Mouse (Mus musculus): ENCODE results near the gene Ttyh3. TPM values are rescaled to one million over a fixed set of nuclear protein-coding genes. Genes with fewer than 3 reads are reported as not detected.

Gene Ttyh3
- polyA plus RNA-seq, 1 experiment from 2014 or later: 42.8 TPM

DNA sequence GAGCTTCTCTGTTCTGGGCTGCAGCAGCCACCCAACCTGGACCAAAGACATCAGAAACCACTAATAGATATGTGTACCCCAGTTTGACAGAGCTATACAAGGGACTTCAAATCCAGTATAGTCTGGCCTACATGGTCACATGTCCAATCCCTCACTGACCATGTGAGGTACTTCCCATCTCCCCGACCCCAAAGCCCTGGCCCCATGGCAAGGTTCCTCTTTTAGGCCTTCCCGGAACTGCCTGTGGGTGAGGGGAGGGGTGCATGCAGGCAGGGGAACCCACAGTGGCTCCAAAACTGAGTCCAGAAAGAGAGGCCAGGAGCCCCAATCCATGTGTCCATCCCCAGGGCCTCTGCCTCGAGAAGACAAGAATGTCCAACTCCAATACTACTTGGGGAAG is 6.8 kb downstream of the Ttyh3 start:
- ATAC-seq (replicated peaks; ENCODE audit: insufficient number of reproducible peaks, low FRiP score, low TSS enrichment, low read depth) (no peak), DNase-seq (ENCODE audit: low spot score) (no peak)
- H3K9me3 ChIP-seq (replicated peaks; ENCODE audit: control insufficient read depth, low read length): no peaks in the 10 kb centered on the region
- H3K9ac ChIP-seq (replicated peaks; ENCODE audit: low read length): no peak overlapping the region; the same call in 1 of the 2 replicates
- peaks cover 18% of the 10 kb centered on the region for H3K36me3 ChIP-seq (replicated peaks; ENCODE audit: control insufficient read depth, insufficient read depth, low read depth, low read length)
- peak overlapping the region; percentile 29 for H3K4me2 ChIP-seq (ENCODE audit: low read depth, low read length)
- no peaks in the 10 kb centered on the region for H3K27me3 ChIP-seq (ENCODE audit: control insufficient read depth, insufficient read depth, low read length)
- peaks cover 20% of the 10 kb centered on the region for H3K4me1 ChIP-seq (ENCODE audit: control insufficient read depth, insufficient read depth, low read length)
- 53% methylated on average over 3 of the region's 3 CpGs for WGBS
- no peak overlapping the region for H3K4me3 ChIP-seq (ENCODE audit: low read depth, low read length)
- peak overlapping the region; percentile 75 for H3K27ac ChIP-seq (replicated peaks; ENCODE audit: low read depth, low read length)

DNA sequence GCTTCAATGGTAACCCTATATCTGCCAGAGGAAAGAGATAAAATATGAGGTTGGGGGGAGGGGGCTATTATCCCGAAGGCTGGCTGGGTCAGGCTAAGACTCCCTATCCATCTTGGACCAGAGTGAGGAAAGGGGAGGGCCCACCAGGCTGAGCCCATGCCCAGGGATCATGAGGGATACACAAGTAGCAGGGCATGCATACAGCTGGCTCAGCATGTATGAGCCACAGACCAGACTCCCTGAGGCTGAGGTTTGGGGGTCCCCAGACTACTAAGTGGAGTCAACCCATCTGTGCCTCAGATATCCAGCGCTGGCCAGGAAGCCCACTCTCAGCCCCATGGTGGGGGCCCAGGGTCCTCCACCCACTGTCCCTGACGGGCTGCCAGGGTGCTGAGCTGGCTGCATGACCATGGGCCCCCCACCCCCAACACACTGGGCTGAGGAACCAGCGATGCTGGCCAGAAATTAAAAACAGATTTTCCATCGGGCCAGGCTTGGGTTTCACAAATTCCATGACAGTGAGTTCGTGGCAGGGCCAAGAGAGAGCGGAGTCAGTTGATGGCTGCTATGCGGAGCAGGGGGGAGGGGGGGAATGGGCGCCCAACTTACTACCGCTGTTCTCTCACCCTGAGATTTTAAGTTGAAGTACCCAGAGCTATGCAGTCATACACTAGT is 7.4 kb downstream of the Ttyh3 start:
- Histone ChIP-seq H3K27ac (replicated peaks; ENCODE audit: low read depth, low read length) (peak overlapping the region; percentile 75), H3K4me2 (ENCODE audit: low read depth, low read length) (peak overlapping the region; percentile 29), H3K4me3 (ENCODE audit: low read depth, low read length) (no peak overlapping the region), H3K9ac (replicated peaks; ENCODE audit: low read length) (no peak overlapping the region; the same call in 1 of the 2 replicates), H3K36me3 (replicated peaks; ENCODE audit: control insufficient read depth, insufficient read depth, low read depth, low read length) (peaks cover 17% of the 10 kb centered on the region), H3K9me3 (replicated peaks; ENCODE audit: control insufficient read depth, low read length) (no peaks in the 10 kb centered on the region), H3K4me1 (ENCODE audit: control insufficient read depth, insufficient read depth, low read length) (peaks cover 16% of the 10 kb centered on the region), H3K27me3 (ENCODE audit: control insufficient read depth, insufficient read depth, low read length) (no peaks in the 10 kb centered on the region)
- peak; percentile 92 for DNase-seq (ENCODE audit: low spot score)
- WGBS: 27% methylated on average over 10 of the region's 10 CpGs
- ATAC-seq (replicated peaks; ENCODE audit: insufficient number of reproducible peaks, low FRiP score, low TSS enrichment, low read depth): peak; percentile 65

DNA sequence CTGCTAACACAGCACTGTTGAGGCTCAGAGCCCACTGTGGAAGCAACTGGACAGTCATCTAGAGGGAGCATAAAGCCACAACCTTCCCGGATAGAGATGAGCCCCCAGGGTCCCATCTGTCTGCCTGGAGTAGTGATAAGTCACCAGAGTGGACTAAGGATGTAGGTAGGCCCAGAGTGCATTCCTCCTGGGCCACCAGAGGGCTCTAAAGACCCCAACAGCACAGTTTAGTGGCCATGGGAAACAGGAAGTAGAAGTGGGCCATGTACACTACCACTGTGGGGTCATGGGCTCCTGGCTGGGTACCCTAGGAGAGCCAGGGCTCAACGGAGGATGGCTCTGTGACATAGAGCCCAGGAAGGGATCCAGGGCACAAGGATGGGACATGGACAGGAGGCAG is 8.0 kb downstream of the Ttyh3 start:
- Histone ChIP-seq H3K4me3 (ENCODE audit: low read depth, low read length) (no peak overlapping the region), H3K9me3 (replicated peaks; ENCODE audit: control insufficient read depth, low read length) (no peaks in the 10 kb centered on the region), H3K4me2 (ENCODE audit: low read depth, low read length) (no peak overlapping the region), H3K27ac (replicated peaks; ENCODE audit: low read depth, low read length) (peak overlapping the region; percentile 75), H3K27me3 (ENCODE audit: control insufficient read depth, insufficient read depth, low read length) (no peaks in the 10 kb centered on the region), H3K36me3 (replicated peaks; ENCODE audit: control insufficient read depth, insufficient read depth, low read depth, low read length) (peaks cover 16% of the 10 kb centered on the region), H3K9ac (replicated peaks; ENCODE audit: low read length) (no peak overlapping the region), H3K4me1 (ENCODE audit: control insufficient read depth, insufficient read depth, low read length) (peaks cover 14% of the 10 kb centered on the region)
- WGBS: 90% methylated on average over 2 of the region's 2 CpGs
- DNase-seq (ENCODE audit: low spot score): no peak
- peak; percentile 8; the same call in 1 of the 2 replicates for ATAC-seq (replicated peaks; ENCODE audit: insufficient number of reproducible peaks, low FRiP score, low TSS enrichment, low read depth)

DNA sequence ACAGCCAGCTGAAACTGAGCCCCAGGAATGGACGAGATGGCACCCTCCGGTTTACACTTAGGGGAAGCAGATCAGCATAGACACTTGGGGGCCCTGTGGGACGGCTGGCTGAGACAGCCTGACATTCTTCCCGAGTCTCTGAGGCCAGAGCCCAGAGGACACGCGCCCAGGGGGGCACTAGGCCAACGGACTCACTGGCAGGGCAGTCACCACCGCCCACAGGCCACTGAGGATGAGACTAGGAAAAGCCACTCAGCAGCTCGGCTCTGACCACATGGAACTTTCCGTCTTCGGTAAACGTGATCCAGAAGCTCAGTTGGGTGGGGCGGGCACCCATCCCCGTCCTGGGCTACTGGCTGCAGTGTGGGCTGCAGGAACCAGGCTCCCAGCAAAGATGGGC is 9.0 kb downstream of the Ttyh3 start:
- H3K4me2 ChIP-seq (ENCODE audit: low read depth, low read length): no peak overlapping the region
- no peak overlapping the region for H3K9ac ChIP-seq (replicated peaks; ENCODE audit: low read length)
- DNase-seq (ENCODE audit: low spot score) (no peak), ATAC-seq (replicated peaks; ENCODE audit: insufficient number of reproducible peaks, low FRiP score, low TSS enrichment, low read depth) (no peak)
- no peak overlapping the region for H3K4me3 ChIP-seq (ENCODE audit: low read depth, low read length)
- no peaks in the 10 kb centered on the region for H3K9me3 ChIP-seq (replicated peaks; ENCODE audit: control insufficient read depth, low read length)
- WGBS: 86% methylated on average over 14 of the region's 14 CpGs
- no peaks in the 10 kb centered on the region for H3K27me3 ChIP-seq (ENCODE audit: control insufficient read depth, insufficient read depth, low read length)
- H3K27ac ChIP-seq (replicated peaks; ENCODE audit: low read depth, low read length): no peak overlapping the region
- peaks cover 19% of the 10 kb centered on the region for H3K36me3 ChIP-seq (replicated peaks; ENCODE audit: control insufficient read depth, insufficient read depth, low read depth, low read length)
- peaks cover 14% of the 10 kb centered on the region for H3K4me1 ChIP-seq (ENCODE audit: control insufficient read depth, insufficient read depth, low read length)

DNA sequence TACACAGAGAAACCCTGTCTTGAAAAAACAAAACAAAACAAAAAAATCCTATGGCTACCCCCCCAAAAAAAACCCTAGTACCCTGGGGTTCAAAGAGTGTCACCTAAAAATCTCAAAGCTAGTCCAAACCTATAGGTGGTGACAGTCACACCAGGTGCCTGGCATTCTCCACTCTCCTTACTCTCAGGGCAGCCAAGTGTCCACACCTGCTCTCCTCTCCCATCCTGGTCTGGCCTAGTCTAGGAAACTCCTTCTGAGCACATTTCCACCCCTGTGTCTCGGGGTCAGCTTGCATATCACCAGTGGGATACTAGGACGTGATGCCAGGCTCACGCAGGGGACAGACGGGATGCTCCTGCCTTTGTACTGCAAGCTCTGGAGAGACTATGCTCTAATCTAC is 9.5 kb downstream of the Ttyh3 start:
- Histone ChIP-seq H3K4me3 (ENCODE audit: low read depth, low read length) (no peak overlapping the region), H3K27ac (replicated peaks; ENCODE audit: low read depth, low read length) (no peak overlapping the region), H3K4me1 (ENCODE audit: control insufficient read depth, insufficient read depth, low read length) (peaks cover 14% of the 10 kb centered on the region), H3K36me3 (replicated peaks; ENCODE audit: control insufficient read depth, insufficient read depth, low read depth, low read length) (peaks cover 13% of the 10 kb centered on the region), H3K9ac (replicated peaks; ENCODE audit: low read length) (no peak overlapping the region), H3K27me3 (ENCODE audit: control insufficient read depth, insufficient read depth, low read length) (no peaks in the 10 kb centered on the region), H3K4me2 (ENCODE audit: low read depth, low read length) (no peak overlapping the region), H3K9me3 (replicated peaks; ENCODE audit: control insufficient read depth, low read length) (no peaks in the 10 kb centered on the region)
- WGBS: 90% methylated on average over 4 of the region's 4 CpGs
- ATAC-seq (replicated peaks; ENCODE audit: insufficient number of reproducible peaks, low FRiP score, low TSS enrichment, low read depth) (no peak), DNase-seq (ENCODE audit: low spot score) (no peak)

DNA sequence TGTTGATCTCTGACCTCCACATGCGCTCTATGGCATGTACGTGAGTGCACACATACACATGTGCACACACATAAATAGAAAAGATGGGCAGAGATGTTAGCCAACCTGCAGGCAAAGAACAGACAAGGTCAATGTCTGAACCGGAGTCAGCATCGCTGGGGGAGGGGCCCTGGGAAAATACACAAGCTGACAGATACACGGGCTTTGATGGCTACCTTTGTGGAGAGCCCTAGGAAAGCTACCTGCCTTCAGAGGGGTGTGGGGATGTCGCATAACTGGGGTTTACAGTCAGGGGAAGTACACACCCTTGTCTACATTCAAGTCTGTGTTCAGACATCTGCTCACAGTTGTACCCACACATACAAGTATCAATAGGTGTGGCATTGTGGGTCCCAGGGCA is 10.3 kb downstream of the Ttyh3 start:
- Histone ChIP-seq H3K27me3 (ENCODE audit: control insufficient read depth, insufficient read depth, low read length) (no peaks in the 10 kb centered on the region), H3K4me1 (ENCODE audit: control insufficient read depth, insufficient read depth, low read length) (peaks cover 14% of the 10 kb centered on the region), H3K9me3 (replicated peaks; ENCODE audit: control insufficient read depth, low read length) (no peaks in the 10 kb centered on the region), H3K27ac (replicated peaks; ENCODE audit: low read depth, low read length) (no peak overlapping the region), H3K4me2 (ENCODE audit: low read depth, low read length) (no peak overlapping the region), H3K36me3 (replicated peaks; ENCODE audit: control insufficient read depth, insufficient read depth, low read depth, low read length) (peaks cover 14% of the 10 kb centered on the region), H3K9ac (replicated peaks; ENCODE audit: low read length) (no peak overlapping the region), H3K4me3 (ENCODE audit: low read depth, low read length) (no peak overlapping the region)
- ATAC-seq (replicated peaks; ENCODE audit: insufficient number of reproducible peaks, low FRiP score, low TSS enrichment, low read depth) (no peak), DNase-seq (ENCODE audit: low spot score) (no peak)
- WGBS: 91% methylated on average over 6 of the region's 6 CpGs

DNA sequence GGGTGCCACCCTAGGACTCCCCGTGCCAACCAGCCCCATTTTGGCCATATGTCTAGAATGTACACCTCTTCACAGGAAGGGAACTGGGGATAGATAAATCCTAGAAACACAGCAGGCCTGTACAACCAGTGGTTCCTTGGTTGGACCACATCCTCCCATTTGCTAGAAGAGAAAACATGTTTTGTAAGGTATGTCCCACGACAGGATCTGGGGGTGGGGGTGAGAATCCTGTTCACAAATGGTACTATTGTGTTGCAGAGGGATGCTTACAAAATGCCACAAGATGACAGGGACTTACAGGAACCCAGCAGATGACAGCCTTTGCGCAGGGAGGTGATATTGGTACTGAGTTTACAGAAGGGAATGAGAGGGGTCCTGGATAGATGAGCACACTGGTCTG is 10.8 kb downstream of the Ttyh3 start:
- no peak overlapping the region for H3K4me3 ChIP-seq (ENCODE audit: low read depth, low read length)
- no peaks in the 10 kb centered on the region for H3K9me3 ChIP-seq (replicated peaks; ENCODE audit: control insufficient read depth, low read length)
- WGBS: 89% methylated on average over 3 of the region's 3 CpGs
- no peak overlapping the region for H3K9ac ChIP-seq (replicated peaks; ENCODE audit: low read length)
- peaks cover 19% of the 10 kb centered on the region for H3K36me3 ChIP-seq (replicated peaks; ENCODE audit: control insufficient read depth, insufficient read depth, low read depth, low read length)
- H3K4me2 ChIP-seq (ENCODE audit: low read depth, low read length): no peak overlapping the region
- no peaks in the 10 kb centered on the region for H3K27me3 ChIP-seq (ENCODE audit: control insufficient read depth, insufficient read depth, low read length)
- H3K4me1 ChIP-seq (ENCODE audit: control insufficient read depth, insufficient read depth, low read length): peaks cover 14% of the 10 kb centered on the region
- H3K27ac ChIP-seq (replicated peaks; ENCODE audit: low read depth, low read length): no peak overlapping the region
- ATAC-seq (replicated peaks; ENCODE audit: insufficient number of reproducible peaks, low FRiP score, low TSS enrichment, low read depth) (no peak), DNase-seq (ENCODE audit: low spot score) (no peak)

DNA sequence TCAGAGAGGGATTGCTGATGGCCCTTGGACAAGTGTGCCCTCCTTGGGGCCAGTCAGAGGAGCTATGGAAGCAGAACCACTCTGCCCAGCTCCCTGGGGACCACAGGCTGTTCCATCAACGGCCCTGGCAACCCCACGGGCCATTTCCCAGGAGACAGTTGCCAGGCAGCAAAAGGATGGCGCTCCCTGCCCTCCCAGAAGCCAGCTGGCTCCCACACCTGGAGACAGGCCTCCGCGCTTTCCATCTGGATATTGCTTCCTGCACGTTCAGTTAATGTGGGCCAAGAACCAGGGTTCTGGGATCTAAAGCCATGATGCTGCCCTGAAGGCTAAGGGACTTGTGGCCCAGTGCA is 11.8 kb downstream of the Ttyh3 start:
- H3K4me3 ChIP-seq (ENCODE audit: low read depth, low read length): no peak overlapping the region
- H3K27me3 ChIP-seq (ENCODE audit: control insufficient read depth, insufficient read depth, low read length): no peaks in the 10 kb centered on the region
- no peak overlapping the region for H3K9ac ChIP-seq (replicated peaks; ENCODE audit: low read length)
- DNase-seq (ENCODE audit: low spot score) (no peak), ATAC-seq (replicated peaks; ENCODE audit: insufficient number of reproducible peaks, low FRiP score, low TSS enrichment, low read depth) (no peak)
- no peak overlapping the region for H3K4me2 ChIP-seq (ENCODE audit: low read depth, low read length)
- WGBS: 88% methylated on average over 6 of the region's 6 CpGs
- peaks cover 8% of the 10 kb centered on the region for H3K4me1 ChIP-seq (ENCODE audit: control insufficient read depth, insufficient read depth, low read length)
- no peak overlapping the region for H3K27ac ChIP-seq (replicated peaks; ENCODE audit: low read depth, low read length)
- H3K36me3 ChIP-seq (replicated peaks; ENCODE audit: control insufficient read depth, insufficient read depth, low read depth, low read length): peaks cover 25% of the 10 kb centered on the region
- no peaks in the 10 kb centered on the region for H3K9me3 ChIP-seq (replicated peaks; ENCODE audit: control insufficient read depth, low read length)

Data from embryonic facial prominence, embryonic 11.5 days (tissue).